Mouse (Mus musculus): ENCODE measurements around the gene Pgpep1. TPM values are rescaled to one million over a fixed set of nuclear protein-coding genes. Genes with fewer than 3 reads are reported as not detected.
A peak's percentile ranks its signal among the peaks of the same experiment; 100 is the strongest.

Pgpep1 gene
- total RNA-seq, 1 experiment, result 21.4 TPM

- Histone ChIP-seq H3K9me3 (ENCODE audit: control insufficient read depth, insufficient read depth, low read depth, low read length) (no peaks in the 10 kb centered on the region), H3K4me1 (ENCODE audit: control insufficient read depth in 2 of 2, insufficient read depth in 2 of 2, low read length in 2 of 2, poor library complexity in 1 of 2) (peaks cover 2 to 22% of the 10 kb centered on the region in 2 experiments; a peak in 2 of 4 replicates), H3K4me3 (ENCODE audit: insufficient read depth in 1 of 2, low read depth in 1 of 2, low read length in 2 of 2, poor library complexity in 1 of 2, severe bottlenecking in 1 of 2) (no peak overlapping the region), H3K9ac (ENCODE audit: insufficient read depth, low read depth, low read length, poor library complexity, severe bottlenecking) (no peak overlapping the region), H3K36me3 (ENCODE audit: control insufficient read depth, insufficient read depth, low read length, poor library complexity, severe bottlenecking) (no peaks in the 10 kb centered on the region), H3K27ac (ENCODE audit: insufficient read depth, low read depth, low read length, poor library complexity, severe bottlenecking) (no peak overlapping the region)
- TF ChIP-seq MAFK (IDR thresholded peaks at IDR 0.05; ENCODE audit: insufficient read depth, low read depth, low read length), result no peak
- no peak for TF ChIP-seq CHD2 (IDR thresholded peaks at IDR 0.05; ENCODE audit: low read depth, low read length)
- TF ChIP-seq HCFC1 (IDR thresholded peaks at IDR 0.05; ENCODE audit: borderline replicate concordance, insufficient read depth, low read length), result no peak
- TF ChIP-seq ZNF384 (IDR thresholded peaks at IDR 0.05; ENCODE audit: low read depth, low read length), result no peak
- TF ChIP-seq ZC3H11A (IDR thresholded peaks at IDR 0.05; ENCODE audit: borderline replicate concordance, low read depth, low read length), result no peak
- no peak for DNase-seq (ENCODE audit: low read depth, low spot score)
- in situ Hi-C loops (cut with MboI; ENCODE audit: low sequenced_read_pairs in 2 of 2, unreplicated experiment in 2 of 2), result no loop called here
Measured at GRCm38 (mm10) chr8:70615281-70615680, 44.9 kb downstream of the Pgpep1 start.

GRCm38 (mm10) chr8:70614469-70614868 lies 45.7 kb downstream of the Pgpep1 start:
- in situ Hi-C loops (cut with MboI; ENCODE audit: low sequenced_read_pairs in 2 of 2, unreplicated experiment in 2 of 2), result no loop called here
- Histone ChIP-seq H3K36me3 (ENCODE audit: control insufficient read depth, insufficient read depth, low read length, poor library complexity, severe bottlenecking) (no peaks in the 10 kb centered on the region), H3K9ac (ENCODE audit: insufficient read depth, low read depth, low read length, poor library complexity, severe bottlenecking) (no peak overlapping the region), H3K9me3 (ENCODE audit: control insufficient read depth, insufficient read depth, low read depth, low read length) (no peaks in the 10 kb centered on the region), H3K27ac (ENCODE audit: insufficient read depth, low read depth, low read length, poor library complexity, severe bottlenecking) (no peak overlapping the region), H3K4me3 (ENCODE audit: insufficient read depth in 1 of 2, low read depth in 1 of 2, low read length in 2 of 2, poor library complexity in 1 of 2, severe bottlenecking in 1 of 2) (no peak overlapping the region), H3K4me1 (ENCODE audit: control insufficient read depth in 2 of 2, insufficient read depth in 2 of 2, low read length in 2 of 2, poor library complexity in 1 of 2) (peaks cover 2 to 19% of the 10 kb centered on the region in 2 experiments; a peak in 2 of 4 replicates)
- no peak for DNase-seq (ENCODE audit: low read depth, low spot score)
- no peak for TF ChIP-seq ZNF384 (IDR thresholded peaks at IDR 0.05; ENCODE audit: low read depth, low read length)
- no peak for TF ChIP-seq CHD2 (IDR thresholded peaks at IDR 0.05; ENCODE audit: low read depth, low read length)
- no peak for TF ChIP-seq HCFC1 (IDR thresholded peaks at IDR 0.05; ENCODE audit: borderline replicate concordance, insufficient read depth, low read length)
- no peak for TF ChIP-seq MAFK (IDR thresholded peaks at IDR 0.05; ENCODE audit: insufficient read depth, low read depth, low read length)
- TF ChIP-seq ZC3H11A (IDR thresholded peaks at IDR 0.05; ENCODE audit: borderline replicate concordance, low read depth, low read length), result no peak

- TF ChIP-seq CHD2 (IDR thresholded peaks at IDR 0.05; ENCODE audit: low read depth, low read length) (no peak), ZC3H11A (IDR thresholded peaks at IDR 0.05; ENCODE audit: borderline replicate concordance, low read depth, low read length) (no peak), MAFK (IDR thresholded peaks at IDR 0.05; ENCODE audit: insufficient read depth, low read depth, low read length) (no peak), HCFC1 (IDR thresholded peaks at IDR 0.05; ENCODE audit: borderline replicate concordance, insufficient read depth, low read length) (no peak), ZNF384 (IDR thresholded peaks at IDR 0.05; ENCODE audit: low read depth, low read length) (no peak)
- no peaks in the 10 kb centered on the region for H3K9me3 ChIP-seq (ENCODE audit: control insufficient read depth, insufficient read depth, low read depth, low read length)
- peaks cover 2 to 21% of the 10 kb centered on the region in 2 experiments; a peak in 2 of 4 replicates for H3K4me1 ChIP-seq (ENCODE audit: control insufficient read depth in 2 of 2, insufficient read depth in 2 of 2, low read length in 2 of 2, poor library complexity in 1 of 2)
- no peaks in the 10 kb centered on the region for H3K36me3 ChIP-seq (ENCODE audit: control insufficient read depth, insufficient read depth, low read length, poor library complexity, severe bottlenecking)
- no peak overlapping the region for H3K9ac ChIP-seq (ENCODE audit: insufficient read depth, low read depth, low read length, poor library complexity, severe bottlenecking)
- in situ Hi-C loops (cut with MboI; ENCODE audit: low sequenced_read_pairs in 2 of 2, unreplicated experiment in 2 of 2), result no loop called here
- no peak for DNase-seq (ENCODE audit: low read depth, low spot score)
- H3K4me3 ChIP-seq (ENCODE audit: insufficient read depth in 1 of 2, low read depth in 1 of 2, low read length in 2 of 2, poor library complexity in 1 of 2, severe bottlenecking in 1 of 2), result no peak overlapping the region
- H3K27ac ChIP-seq (ENCODE audit: insufficient read depth, low read depth, low read length, poor library complexity, severe bottlenecking), result no peak overlapping the region
Measured at GRCm38 (mm10) chr8:70613763-70614162, 46.4 kb downstream of the Pgpep1 start.

DNA sequence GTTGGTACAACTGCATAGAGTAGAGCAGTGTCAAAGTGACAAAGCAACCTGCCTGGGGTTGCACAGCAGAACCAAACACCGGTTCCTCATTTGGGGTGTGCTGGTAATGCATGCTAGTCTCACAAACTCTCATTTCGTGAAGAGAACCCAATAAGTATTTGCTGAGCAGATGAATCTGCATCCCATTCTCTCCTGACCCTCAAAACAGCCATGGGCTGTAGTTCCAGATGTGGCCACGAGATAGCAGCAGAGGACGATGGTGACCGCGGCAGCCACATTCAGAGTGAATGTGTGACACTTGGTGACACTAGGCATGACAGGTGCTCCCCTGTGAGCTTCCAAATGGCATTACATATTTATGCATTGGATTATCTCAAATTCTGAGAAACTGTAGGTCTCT lies 48.3 kb downstream of the Pgpep1 start:
- Histone ChIP-seq H3K4me1 (ENCODE audit: control insufficient read depth in 2 of 2, insufficient read depth in 2 of 2, low read length in 2 of 2, poor library complexity in 1 of 2) (peaks cover 0 to 12% of the 10 kb centered on the region in 2 experiments; a peak in 1 of 4 replicates), H3K36me3 (ENCODE audit: control insufficient read depth, insufficient read depth, low read length, poor library complexity, severe bottlenecking) (no peaks in the 10 kb centered on the region), H3K27ac (ENCODE audit: insufficient read depth, low read depth, low read length, poor library complexity, severe bottlenecking) (no peak overlapping the region), H3K4me3 (ENCODE audit: insufficient read depth in 1 of 2, low read depth in 1 of 2, low read length in 2 of 2, poor library complexity in 1 of 2, severe bottlenecking in 1 of 2) (peak overlapping the region; percentile 61 to 78), H3K9me3 (ENCODE audit: control insufficient read depth, insufficient read depth, low read depth, low read length) (no peaks in the 10 kb centered on the region), H3K9ac (ENCODE audit: insufficient read depth, low read depth, low read length, poor library complexity, severe bottlenecking) (peak overlapping the region; percentile 63)
- no peak for DNase-seq (ENCODE audit: low read depth, low spot score)
- in situ Hi-C loops (cut with MboI; ENCODE audit: low sequenced_read_pairs in 2 of 2, unreplicated experiment in 2 of 2), result no loop called here
- TF ChIP-seq MAFK (IDR thresholded peaks at IDR 0.05; ENCODE audit: insufficient read depth, low read depth, low read length) (0 out of 2 replicates have a peak, but pooled peaks have one; percentile 34), ZNF384 (IDR thresholded peaks at IDR 0.05; ENCODE audit: low read depth, low read length) (no peak), ZC3H11A (IDR thresholded peaks at IDR 0.05; ENCODE audit: borderline replicate concordance, low read depth, low read length) (0 out of 2 replicates have a peak, but pooled peaks have one; percentile 14), CHD2 (IDR thresholded peaks at IDR 0.05; ENCODE audit: low read depth, low read length) (no peak), HCFC1 (IDR thresholded peaks at IDR 0.05; ENCODE audit: borderline replicate concordance, insufficient read depth, low read length) (peak; percentile 38; the same call in 1 of the 2 replicates)

All from ES-E14 (cell line).